Mouse (Mus musculus): Measurements from ENCODE around the gene Lcat.
A peak's percentile ranks its signal among the peaks of the same experiment; 100 is the strongest.

Gene Lcat

DNA sequence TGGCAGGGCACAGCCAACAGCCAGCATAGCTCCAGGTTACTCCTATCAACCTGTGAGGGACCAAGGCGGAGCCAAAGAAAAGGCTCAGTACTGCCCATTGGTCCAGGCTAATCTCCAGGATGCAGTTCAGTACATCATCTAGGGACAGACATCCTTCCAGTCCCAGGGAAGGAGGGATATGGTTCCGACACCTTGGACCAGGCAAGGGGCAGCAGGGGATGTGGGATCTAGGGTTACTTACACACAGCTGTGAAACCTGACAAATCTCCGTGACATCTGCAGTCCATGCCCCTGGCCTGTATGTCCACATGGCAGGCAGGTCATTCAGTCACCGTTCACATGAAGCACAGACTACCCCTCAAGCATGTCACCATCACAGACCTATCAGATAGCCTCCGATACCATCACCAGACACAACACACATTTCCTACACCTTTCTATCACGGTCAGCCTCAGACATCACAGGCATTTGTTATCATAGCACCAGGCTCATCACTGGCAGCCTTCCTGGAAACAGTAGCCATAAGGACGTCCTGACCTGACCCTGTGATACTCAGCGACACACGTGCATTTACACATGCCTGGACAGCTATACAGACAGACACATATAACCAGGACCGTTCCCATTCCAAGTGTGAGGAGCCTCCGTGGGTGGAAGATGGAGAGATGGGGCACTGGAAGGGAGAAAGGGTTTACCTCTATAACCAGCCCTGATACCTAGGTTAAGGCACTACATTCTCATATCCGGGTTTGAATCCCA is 21.5 kb upstream of the Lcat start:
- Histone ChIP-seq H3K36me3 (ENCODE audit: control insufficient read depth, insufficient read depth, low read length, poor library complexity, severe bottlenecking) (no peaks in the 10 kb centered on the region), H3K27me3 (ENCODE audit: control insufficient read depth, insufficient read depth, low read length, poor library complexity, severe bottlenecking) (no peaks in the 10 kb centered on the region)
- DNase-seq (ENCODE audit: low read depth, low spot score): no peak

DNA sequence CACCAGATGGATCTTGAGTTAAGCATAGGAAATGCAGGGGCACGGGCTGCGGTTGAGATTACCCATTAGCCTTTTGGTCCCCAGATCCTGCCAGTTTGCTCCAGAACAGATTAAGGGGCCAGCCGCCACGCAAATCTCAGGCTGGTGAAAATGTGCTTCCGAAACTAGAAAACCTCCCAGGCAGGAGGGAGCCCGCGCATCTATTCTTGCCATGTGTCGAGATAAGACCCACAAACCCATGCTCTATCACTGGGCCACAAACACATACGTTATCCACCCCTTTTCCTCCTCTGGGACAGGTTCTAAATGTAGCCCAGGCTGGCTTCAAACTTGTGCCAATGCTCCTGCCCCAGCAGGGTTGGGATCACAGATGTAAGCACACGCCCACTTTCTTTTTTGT is 18.4 kb upstream of the Lcat start:
- no peaks in the 10 kb centered on the region for H3K36me3 ChIP-seq (ENCODE audit: control insufficient read depth, insufficient read depth, low read length, poor library complexity, severe bottlenecking)
- H3K27me3 ChIP-seq (ENCODE audit: control insufficient read depth, insufficient read depth, low read length, poor library complexity, severe bottlenecking): no peaks in the 10 kb centered on the region
- no peak for DNase-seq (ENCODE audit: low read depth, low spot score)

DNA sequence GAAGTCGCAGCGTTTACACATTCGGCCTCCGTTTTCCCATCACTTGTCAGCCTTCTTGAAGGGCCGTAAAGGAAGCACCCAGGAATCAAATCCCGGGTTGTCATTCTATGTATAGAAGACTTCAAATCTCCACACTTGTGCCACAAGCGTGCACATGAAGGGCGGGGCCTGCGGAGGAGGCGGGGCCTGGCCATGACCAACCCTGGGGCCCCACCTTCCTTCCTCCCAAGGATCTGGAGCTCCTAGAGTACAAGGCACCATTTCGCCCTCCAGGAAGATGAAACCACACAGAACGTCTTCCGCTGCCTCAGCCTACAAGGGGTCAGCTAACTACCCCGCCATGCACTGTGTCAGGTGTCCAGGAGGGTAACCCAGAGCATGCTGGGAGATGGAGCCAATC is 17.9 kb upstream of the Lcat start:
- no peaks in the 10 kb centered on the region for H3K27me3 ChIP-seq (ENCODE audit: control insufficient read depth, insufficient read depth, low read length, poor library complexity, severe bottlenecking)
- DNase-seq (ENCODE audit: low read depth, low spot score): no peak

DNA sequence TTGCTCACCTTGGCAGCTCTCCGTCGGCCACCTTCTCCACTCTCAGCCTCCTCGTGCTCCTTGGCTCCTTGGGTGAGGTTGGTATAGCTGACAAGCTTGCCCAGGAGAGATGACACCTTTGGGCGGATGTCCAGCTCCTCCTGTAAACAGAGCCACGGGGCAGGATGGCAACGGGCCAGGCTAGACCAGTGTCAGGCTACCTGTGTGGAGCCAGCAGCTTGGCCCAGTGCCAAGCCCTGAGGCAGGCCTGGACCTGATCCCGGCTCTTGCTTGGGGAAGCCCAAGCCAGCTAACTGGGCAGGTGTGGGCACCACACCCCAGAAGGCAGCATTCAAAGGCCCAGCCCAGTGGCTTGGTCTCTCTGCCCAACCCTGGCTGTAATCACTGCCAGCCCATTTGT is 16.2 kb upstream of the Lcat start:
- Histone ChIP-seq H3K36me3 (ENCODE audit: control insufficient read depth, insufficient read depth, low read length, poor library complexity, severe bottlenecking) (no peaks in the 10 kb centered on the region), H3K27me3 (ENCODE audit: control insufficient read depth, insufficient read depth, low read length, poor library complexity, severe bottlenecking) (no peaks in the 10 kb centered on the region)
- DNase-seq (ENCODE audit: low read depth, low spot score): no peak

More for the DNA sequence above, 17.9 kb upstream of the Lcat start:
- no peaks in the 10 kb centered on the region for H3K36me3 ChIP-seq (ENCODE audit: control insufficient read depth, insufficient read depth, low read length, poor library complexity, severe bottlenecking)

DNA sequence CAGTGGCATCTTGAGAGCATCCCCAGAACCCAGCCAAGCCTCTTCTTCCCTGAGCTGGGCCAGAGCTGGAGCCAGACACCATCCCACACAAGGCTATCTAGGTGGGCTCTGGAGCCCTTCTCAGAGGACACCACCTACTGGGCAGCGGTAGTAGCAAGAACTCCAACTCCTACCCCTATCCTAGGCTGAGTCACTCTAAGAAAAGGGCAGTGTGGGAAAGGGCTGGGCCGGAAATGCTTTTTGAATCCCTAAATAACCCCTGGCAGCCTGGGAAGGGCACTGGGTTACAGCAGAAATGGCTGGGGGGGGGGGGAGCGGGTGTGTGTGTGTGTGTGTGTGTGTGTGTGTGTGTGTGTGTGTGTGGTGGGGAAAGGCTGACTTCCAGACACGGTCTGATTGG is 14.6 kb upstream of the Lcat start:
- Histone ChIP-seq H3K27me3 (ENCODE audit: control insufficient read depth, insufficient read depth, low read length, poor library complexity, severe bottlenecking) (no peaks in the 10 kb centered on the region), H3K36me3 (ENCODE audit: control insufficient read depth, insufficient read depth, low read length, poor library complexity, severe bottlenecking) (no peaks in the 10 kb centered on the region)
- no peak for DNase-seq (ENCODE audit: low read depth, low spot score)

DNA sequence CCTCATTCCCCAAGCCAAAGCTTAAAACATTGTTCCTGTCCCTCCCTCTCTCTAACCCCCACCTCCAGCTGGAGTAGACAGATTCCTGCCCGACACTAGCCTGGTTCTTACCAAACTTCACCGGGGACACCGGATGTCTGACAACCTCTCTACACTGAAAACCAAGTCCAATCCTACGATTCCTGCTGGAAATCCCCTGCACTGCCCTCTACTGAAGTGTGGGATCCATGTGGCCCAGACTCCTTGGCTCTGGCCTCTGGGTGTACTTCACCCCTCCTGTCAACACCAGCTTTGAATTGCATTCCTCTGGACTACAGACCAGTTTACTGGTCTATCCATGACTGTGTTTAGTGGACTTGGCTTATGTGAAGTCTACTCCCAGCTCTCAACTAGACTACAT is 13.4 kb upstream of the Lcat start:
- no peak for DNase-seq (ENCODE audit: low read depth, low spot score)
- H3K27me3 ChIP-seq (ENCODE audit: control insufficient read depth, insufficient read depth, low read length, poor library complexity, severe bottlenecking): no peaks in the 10 kb centered on the region
- no peaks in the 10 kb centered on the region for H3K36me3 ChIP-seq (ENCODE audit: control insufficient read depth, insufficient read depth, low read length, poor library complexity, severe bottlenecking)

DNA sequence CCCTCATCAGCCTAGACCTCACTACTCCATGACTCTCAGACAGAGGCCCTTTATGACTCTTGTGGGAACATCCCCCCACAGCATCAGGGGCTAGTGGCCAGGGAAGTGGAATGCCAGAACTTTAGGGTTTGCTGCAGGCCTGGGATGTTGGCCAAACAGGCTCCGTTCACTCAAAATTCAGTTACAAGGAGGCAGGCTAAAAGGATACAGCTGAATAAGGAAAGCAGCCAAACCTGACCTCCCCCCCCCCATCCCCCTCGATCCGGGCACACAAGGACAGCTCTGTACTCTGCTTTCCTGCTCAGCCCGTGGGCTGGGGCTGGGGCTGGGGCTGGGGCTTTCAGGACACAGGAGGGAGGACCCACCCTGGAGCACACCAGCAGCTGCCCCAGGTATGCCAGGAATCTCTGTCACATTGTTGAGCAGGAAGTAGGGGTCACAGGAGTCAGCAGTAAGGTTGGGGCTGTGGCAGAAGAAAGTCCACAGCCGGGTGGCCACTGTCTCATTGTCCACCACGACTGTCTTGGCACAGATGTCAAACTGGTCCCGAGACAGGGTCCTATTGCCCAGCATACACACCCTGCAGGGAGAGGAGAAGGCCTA is 8.0 kb upstream of the Lcat start:
- Histone ChIP-seq H3K36me3 (ENCODE audit: control insufficient read depth, insufficient read depth, low read length, poor library complexity, severe bottlenecking) (no peaks in the 10 kb centered on the region), H3K27me3 (ENCODE audit: control insufficient read depth, insufficient read depth, low read length, poor library complexity, severe bottlenecking) (no peaks in the 10 kb centered on the region)
- no peak for DNase-seq (ENCODE audit: low read depth, low spot score)

DNA sequence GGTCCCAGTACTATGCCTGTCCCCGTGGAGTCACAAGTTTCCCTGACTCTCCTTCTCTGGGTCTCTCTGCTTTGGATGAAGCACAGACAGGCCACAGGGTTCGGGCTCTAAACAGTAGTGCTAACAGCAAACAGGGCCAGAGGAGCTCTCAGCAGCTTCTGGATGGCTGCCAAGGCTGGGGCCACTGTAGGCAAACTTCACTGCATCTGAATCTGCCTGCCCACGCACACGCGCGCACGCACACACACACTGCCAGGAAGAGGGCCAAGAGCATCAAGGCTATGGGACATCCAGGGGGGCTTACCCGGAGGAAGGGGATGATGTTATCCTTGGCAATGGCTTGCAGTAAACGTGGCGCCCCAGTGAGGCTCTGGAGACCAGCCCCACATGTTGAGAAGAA is 6.2 kb upstream of the Lcat start:
- Histone ChIP-seq H3K27me3 (ENCODE audit: control insufficient read depth, insufficient read depth, low read length, poor library complexity, severe bottlenecking) (no peaks in the 10 kb centered on the region), H3K36me3 (ENCODE audit: control insufficient read depth, insufficient read depth, low read length, poor library complexity, severe bottlenecking) (0 out of 2 replicates have a peak, but pooled peaks cover 3% of the 10 kb centered on the region)
- DNase-seq (ENCODE audit: low read depth, low spot score): no peak

DNA sequence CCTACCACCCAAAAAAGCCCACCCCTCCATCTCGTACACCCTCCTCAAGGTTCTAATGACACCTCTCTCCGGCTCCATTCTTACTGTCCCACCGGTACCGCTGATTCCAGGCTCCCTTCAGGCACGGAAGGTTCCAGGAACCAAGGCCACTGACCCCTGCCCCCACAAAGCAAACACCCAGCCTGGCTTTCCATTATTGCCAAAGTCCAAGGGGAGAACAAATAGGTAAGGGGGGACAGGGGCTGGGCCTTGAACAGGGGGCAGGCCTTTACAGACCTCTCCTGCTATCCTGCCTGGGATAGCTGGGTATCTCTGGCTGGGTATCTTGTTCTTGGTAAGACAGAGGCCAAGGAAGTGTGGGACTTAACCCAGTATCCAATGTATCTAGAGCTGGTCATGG is 640 bp downstream of the Lcat start:
- Histone ChIP-seq H3K27me3 (ENCODE audit: control insufficient read depth, insufficient read depth, low read length, poor library complexity, severe bottlenecking) (no peaks in the 10 kb centered on the region), H3K36me3 (ENCODE audit: control insufficient read depth, insufficient read depth, low read length, poor library complexity, severe bottlenecking) (0 out of 2 replicates have a peak, but pooled peaks cover 3% of the 10 kb centered on the region)
- no peak for DNase-seq (ENCODE audit: low read depth, low spot score)

DNA sequence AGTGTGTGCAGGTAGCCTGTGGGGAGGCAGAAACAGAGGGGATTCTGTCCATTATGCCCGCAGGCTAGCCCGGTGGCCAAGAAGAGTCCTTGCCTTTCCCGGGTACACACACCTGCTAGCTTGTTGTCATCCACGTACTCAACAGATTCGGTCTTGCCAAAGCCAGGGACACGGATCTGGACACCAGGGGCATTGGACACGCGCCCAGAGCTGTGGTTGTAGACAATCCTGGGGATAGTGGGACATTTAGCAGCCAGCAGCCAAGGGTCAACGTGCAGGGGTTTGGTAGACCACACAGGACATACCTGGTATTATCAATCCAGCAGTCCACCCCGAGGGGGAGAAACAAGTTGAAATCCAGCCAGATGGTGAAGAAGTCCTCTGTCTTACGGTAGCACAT is 1.2 kb downstream of the Lcat start:
- no peak for DNase-seq (ENCODE audit: low read depth, low spot score)
- 0 out of 2 replicates have a peak, but pooled peaks cover 3% of the 10 kb centered on the region for H3K36me3 ChIP-seq (ENCODE audit: control insufficient read depth, insufficient read depth, low read length, poor library complexity, severe bottlenecking)
- no peaks in the 10 kb centered on the region for H3K27me3 ChIP-seq (ENCODE audit: control insufficient read depth, insufficient read depth, low read length, poor library complexity, severe bottlenecking)

DNA sequence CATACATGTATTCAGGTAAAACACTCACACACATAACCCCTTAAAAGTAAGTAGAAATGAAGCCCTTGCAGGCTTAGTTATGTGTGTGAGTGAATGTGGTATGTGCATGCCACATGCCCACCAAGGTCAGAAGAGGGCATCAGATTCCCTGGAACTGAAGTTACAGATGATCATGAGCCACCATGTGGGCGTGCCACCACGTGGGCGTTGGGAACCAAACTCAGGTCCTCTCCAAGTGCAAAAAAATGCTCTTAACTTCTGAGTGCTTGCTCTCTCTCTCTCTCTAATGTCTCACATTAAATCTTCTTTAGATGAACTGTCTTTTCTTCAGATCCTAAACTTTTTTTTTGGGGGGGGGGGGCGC is 4.9 kb downstream of the Lcat start, which contains the start of gene Psmb10:
Gene Psmb10 (minus strand): TSS at position 139 of the 364 bp plus-strand sequence.
- H3K36me3 ChIP-seq (ENCODE audit: control insufficient read depth, insufficient read depth, low read length, poor library complexity, severe bottlenecking): no peaks in the 10 kb centered on the region
- no peaks in the 10 kb centered on the region for H3K27me3 ChIP-seq (ENCODE audit: control insufficient read depth, insufficient read depth, low read length, poor library complexity, severe bottlenecking)
- peak; percentile 29 for DNase-seq (ENCODE audit: low read depth, low spot score)

DNA sequence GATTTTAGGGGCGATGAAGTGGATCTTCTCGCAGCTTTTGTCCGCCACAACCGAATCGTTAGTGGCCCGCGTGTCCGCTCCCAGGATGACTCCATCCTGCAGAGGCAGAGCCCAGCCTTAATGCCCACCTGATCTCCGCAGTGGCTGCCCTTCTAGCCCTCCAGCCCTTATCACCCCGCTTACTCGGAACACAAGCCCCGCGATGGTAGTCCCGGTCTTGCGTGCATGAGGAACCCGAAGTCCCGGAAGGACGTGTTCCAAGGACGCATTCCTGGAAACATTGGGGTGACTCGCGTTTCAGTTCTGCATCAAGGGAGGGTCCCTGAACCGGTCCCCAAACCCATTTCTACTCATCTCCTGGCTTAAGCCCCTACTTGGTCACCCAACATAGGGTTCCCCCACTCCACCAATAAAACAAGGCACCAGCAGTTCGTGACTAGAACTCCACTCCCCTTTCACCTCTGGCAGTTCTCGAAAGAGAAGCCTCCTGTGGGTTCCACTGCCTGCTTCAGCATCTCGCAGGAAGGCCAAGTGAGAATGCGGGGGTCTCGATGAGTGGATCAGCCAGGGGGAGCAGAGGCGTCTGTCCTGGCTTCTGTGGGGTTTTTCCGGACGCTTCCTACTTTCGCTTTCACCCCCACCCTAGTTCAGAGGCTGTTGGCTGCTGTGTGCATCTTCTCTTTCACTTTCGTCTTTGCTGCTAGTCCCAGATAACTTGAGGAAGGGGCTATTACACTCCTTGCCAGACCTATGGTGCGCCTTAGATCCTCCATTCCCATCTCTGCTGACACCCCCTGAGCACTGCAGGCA is 5.5 kb downstream of the Lcat start:
- Histone ChIP-seq H3K36me3 (ENCODE audit: control insufficient read depth, insufficient read depth, low read length, poor library complexity, severe bottlenecking) (no peaks in the 10 kb centered on the region), H3K27me3 (ENCODE audit: control insufficient read depth, insufficient read depth, low read length, poor library complexity, severe bottlenecking) (no peaks in the 10 kb centered on the region)
- DNase-seq (ENCODE audit: low read depth, low spot score): peak; percentile 69

DNA sequence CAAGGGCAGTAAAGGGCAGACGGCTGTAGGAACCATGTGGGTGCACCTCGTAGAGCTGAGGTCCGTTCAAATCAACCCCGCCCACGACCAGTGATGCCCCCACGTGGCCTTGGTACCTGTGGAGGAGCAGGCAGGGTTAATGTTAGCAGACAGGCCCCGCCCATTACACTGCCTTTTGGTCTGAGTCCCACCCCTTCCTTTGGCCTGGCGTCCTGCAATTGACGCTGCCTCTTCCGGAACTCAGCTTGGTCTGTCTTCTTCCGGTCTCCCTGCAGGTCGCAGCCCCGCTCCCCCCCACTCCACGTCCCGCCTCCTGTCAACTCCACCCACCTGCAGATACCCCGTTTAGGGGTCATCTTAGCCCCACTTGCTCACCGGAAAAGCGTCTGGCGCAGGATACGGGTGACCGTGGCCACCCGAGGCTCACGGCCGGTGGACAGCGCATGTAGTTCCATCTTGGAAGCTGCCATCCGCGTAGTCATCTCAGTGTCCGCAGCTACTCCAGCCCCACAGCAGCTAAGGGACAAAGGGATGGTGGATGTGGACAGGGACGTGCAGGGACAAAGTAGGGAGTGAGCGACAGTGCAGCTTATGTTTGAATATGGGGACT is 6.2 kb downstream of the Lcat start:
- Histone ChIP-seq H3K36me3 (ENCODE audit: control insufficient read depth, insufficient read depth, low read length, poor library complexity, severe bottlenecking) (no peaks in the 10 kb centered on the region), H3K27me3 (ENCODE audit: control insufficient read depth, insufficient read depth, low read length, poor library complexity, severe bottlenecking) (no peaks in the 10 kb centered on the region)
- peak; percentile 85 for DNase-seq (ENCODE audit: low read depth, low spot score)

DNA sequence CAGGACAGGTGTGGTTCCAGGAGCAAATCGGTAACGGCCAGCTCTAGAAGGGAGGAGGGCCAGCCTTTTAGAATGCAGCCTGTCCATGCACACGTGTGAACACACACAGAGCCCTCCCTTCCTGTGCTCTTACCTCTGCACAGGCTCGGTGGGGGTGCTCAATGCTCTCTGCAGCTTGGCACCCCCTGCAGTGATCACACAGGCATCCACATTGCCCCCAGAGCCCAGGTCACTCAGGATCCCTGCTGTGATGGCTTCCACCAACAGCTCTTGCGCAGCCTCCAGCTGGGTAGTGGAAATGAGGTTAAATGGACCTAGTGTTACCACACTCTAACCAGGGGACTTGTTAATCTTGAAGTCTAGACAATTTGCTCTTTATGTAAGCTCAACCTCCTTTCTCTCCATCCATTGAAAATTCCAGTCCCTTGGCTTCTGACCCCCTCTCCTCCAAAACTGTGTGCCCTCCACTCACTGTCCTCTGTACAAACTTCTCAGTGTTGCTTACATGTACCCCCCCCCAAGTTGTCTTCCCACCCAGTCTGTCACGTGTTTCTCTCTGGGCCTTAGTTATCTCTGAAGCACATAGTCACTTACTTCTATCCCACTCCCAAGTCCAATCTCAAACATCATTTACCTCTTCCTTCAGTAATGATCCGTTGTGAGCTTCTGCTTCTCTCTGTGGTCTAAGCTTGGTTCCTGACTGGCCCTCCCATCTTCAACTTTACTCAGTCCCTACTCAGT is 7.1 kb downstream of the Lcat start:
- DNase-seq (ENCODE audit: low read depth, low spot score): no peak
- Histone ChIP-seq H3K27me3 (ENCODE audit: control insufficient read depth, insufficient read depth, low read length, poor library complexity, severe bottlenecking) (no peaks in the 10 kb centered on the region), H3K36me3 (ENCODE audit: control insufficient read depth, insufficient read depth, low read length, poor library complexity, severe bottlenecking) (no peaks in the 10 kb centered on the region)

All from splenic B cell, adult 2 months (primary cell).